Mouse (Mus musculus): ENCODE measurements at regions not wholly inside any gene's neighbourhood (a gene's known extent, or its start where the extent isn't known, plus 50 kb on each side); places are given as distances from the start of the nearest gene placed in this dataset.

DNA sequence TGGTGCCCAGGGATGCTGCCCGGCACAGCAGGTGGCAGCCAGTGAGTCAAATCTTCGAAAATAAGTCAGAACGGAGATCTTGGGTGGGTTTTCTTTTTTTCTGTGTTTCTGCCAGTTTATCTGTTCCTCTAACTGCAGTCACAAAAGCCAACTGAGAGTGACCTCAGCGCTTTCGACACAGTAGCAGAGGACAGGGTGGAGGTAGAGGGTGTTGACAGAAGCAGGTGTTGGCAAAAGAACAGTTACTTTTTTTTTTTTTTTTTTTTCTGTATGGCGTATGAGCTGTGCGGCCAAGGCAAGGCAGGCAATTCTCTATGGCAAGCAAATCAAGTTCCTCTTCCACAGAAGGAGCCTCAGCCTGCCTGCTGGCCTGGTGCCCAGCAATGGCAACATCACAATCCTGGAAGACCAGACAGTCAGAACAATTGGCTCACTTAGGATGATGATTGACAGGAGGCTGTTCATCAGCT, 93.6 kb downstream of the Foxb1 start:
- Histone ChIP-seq H3K27me3 (ENCODE audit: control insufficient read depth, insufficient read depth, low read depth, low read length) (peaks cover 11% of the 10 kb centered on the region), H3K4me3 (ENCODE audit: low read depth, low read length) (no peak overlapping the region), H3K9me3 (replicated peaks; ENCODE audit: control insufficient read depth, low read length, poor library complexity, severe bottlenecking) (no peaks in the 10 kb centered on the region), H3K27ac (ENCODE audit: low read length) (no peak overlapping the region), H3K36me3 (ENCODE audit: control insufficient read depth, insufficient read depth, low read length) (no peaks in the 10 kb centered on the region), H3K9ac (ENCODE audit: low read depth, low read length) (no peak overlapping the region), H3K4me1 (ENCODE audit: control insufficient read depth, insufficient read depth, low read length) (peaks cover 18% of the 10 kb centered on the region), H3K4me2 (ENCODE audit: low read length) (no peak overlapping the region)
- 57% methylated on average over 7 of the region's 7 CpGs for WGBS
- ATAC-seq: no peak

DNA sequence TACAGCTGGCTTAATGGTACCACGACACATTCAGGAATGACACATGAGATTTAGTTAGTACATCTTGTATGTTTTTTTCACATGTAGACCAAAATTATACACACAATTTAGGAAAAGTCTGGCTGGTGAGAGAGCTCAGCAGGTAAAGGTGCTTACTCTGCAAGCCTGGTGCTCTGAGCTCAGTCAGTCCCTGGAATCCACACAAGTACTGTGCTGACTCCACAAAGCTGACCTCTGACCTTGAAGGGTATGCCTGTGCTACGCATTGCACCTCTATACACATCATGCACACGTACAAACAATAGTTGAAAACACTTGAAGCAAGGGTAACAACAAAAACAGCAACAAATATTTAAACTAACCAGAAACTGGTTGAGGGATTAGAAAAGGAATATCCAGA, 96.5 kb downstream of the Foxb1 start:
- 90% methylated on average over 3 of the region's 3 CpGs for WGBS
- no peak overlapping the region for H3K27ac ChIP-seq (ENCODE audit: low read length)
- H3K36me3 ChIP-seq (ENCODE audit: control insufficient read depth, insufficient read depth, low read length): no peaks in the 10 kb centered on the region
- H3K9ac ChIP-seq (ENCODE audit: low read depth, low read length): no peak overlapping the region
- peaks cover 5% of the 10 kb centered on the region for H3K4me1 ChIP-seq (ENCODE audit: control insufficient read depth, insufficient read depth, low read length)
- no peak for ATAC-seq
- no peaks in the 10 kb centered on the region; the same call in 1 of the 2 replicates for H3K9me3 ChIP-seq (replicated peaks; ENCODE audit: control insufficient read depth, low read length, poor library complexity, severe bottlenecking)
- H3K4me2 ChIP-seq (ENCODE audit: low read length): no peak overlapping the region
- H3K27me3 ChIP-seq (ENCODE audit: control insufficient read depth, insufficient read depth, low read depth, low read length): peaks cover 10% of the 10 kb centered on the region
- no peak overlapping the region for H3K4me3 ChIP-seq (ENCODE audit: low read depth, low read length)

DNA sequence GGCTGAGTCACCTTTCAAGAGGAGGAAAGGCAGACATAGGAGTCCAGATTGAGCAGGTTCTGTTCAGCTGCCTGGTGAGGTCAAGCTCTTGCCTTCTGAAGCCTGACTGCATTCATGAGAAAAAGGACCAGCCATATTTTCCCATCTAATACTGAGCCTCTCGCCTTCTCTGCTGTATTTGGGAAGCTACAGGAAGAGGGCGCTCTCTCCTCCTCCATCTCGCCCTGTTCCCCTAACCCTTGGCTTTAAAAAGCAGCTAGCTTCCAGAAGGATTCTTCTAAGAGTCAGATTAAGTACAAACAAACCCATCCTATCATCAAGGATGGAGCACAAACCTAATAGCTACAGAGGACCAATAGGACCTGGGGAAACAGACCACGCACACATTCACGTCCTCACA, 98.3 kb downstream of the Foxb1 start:
- no peaks in the 10 kb centered on the region; the same call in 1 of the 2 replicates for H3K9me3 ChIP-seq (replicated peaks; ENCODE audit: control insufficient read depth, low read length, poor library complexity, severe bottlenecking)
- WGBS: 31% methylated on average over 5 of the region's 5 CpGs
- no peak overlapping the region for H3K4me3 ChIP-seq (ENCODE audit: low read depth, low read length)
- no peak overlapping the region for H3K4me2 ChIP-seq (ENCODE audit: low read length)
- no peaks in the 10 kb centered on the region for H3K27me3 ChIP-seq (ENCODE audit: control insufficient read depth, insufficient read depth, low read depth, low read length)
- no peak overlapping the region for H3K27ac ChIP-seq (ENCODE audit: low read length)
- no peaks in the 10 kb centered on the region for H3K36me3 ChIP-seq (ENCODE audit: control insufficient read depth, insufficient read depth, low read length)
- H3K9ac ChIP-seq (ENCODE audit: low read depth, low read length): no peak overlapping the region
- peaks cover 3% of the 10 kb centered on the region; the same call in 1 of the 2 replicates for H3K4me1 ChIP-seq (ENCODE audit: control insufficient read depth, insufficient read depth, low read length)
- no peak for ATAC-seq

DNA sequence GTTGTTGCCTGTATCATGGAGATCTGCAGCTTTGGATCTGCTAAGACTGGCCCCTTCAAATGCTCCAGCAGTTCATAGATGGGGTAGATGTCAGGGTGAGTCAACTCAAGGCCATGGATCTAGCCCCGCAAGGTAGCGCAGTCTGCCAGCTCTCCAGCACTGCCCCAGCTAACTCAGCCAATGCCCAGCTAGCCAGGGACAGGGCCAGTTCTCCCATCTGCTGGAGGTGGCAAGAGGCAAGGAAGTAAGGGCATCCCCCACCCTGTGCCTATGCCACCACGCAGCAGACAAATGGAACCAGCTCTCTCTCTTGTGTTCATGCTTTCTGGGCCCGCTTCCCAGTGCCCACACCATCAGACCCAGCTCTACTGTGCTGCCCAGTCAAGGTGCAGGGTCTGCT, 102.5 kb downstream of the Foxb1 start:
- Histone ChIP-seq H3K4me1 (ENCODE audit: control insufficient read depth, insufficient read depth, low read length) (no peaks in the 10 kb centered on the region), H3K9me3 (replicated peaks; ENCODE audit: control insufficient read depth, low read length, poor library complexity, severe bottlenecking) (no peaks in the 10 kb centered on the region; the same call in 1 of the 2 replicates), H3K36me3 (ENCODE audit: control insufficient read depth, insufficient read depth, low read length) (no peaks in the 10 kb centered on the region), H3K27me3 (ENCODE audit: control insufficient read depth, insufficient read depth, low read depth, low read length) (no peaks in the 10 kb centered on the region), H3K27ac (ENCODE audit: low read length) (no peak overlapping the region), H3K4me3 (ENCODE audit: low read depth, low read length) (no peak overlapping the region), H3K9ac (ENCODE audit: low read depth, low read length) (no peak overlapping the region), H3K4me2 (ENCODE audit: low read length) (no peak overlapping the region)
- WGBS: 88% methylated on average over 4 of the region's 4 CpGs
- ATAC-seq: no peak

DNA sequence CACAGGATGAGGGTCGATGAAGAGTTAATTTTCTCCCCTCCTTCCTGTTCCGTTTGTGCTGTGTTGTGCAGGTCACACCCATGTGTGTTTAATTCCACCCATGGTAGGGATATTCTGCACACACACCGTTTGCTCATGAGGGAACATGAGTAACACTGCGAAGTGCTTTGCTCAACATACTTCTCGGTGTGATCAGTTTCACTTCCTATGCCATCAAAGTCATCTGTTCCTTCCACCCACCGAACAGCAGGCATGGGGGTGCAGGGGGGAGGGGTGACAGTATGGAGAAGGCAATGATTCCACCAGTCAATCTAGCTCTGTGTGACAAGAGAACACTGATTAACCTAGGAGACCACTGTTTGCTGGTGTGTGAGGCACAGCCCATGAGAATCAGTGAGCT, 104.7 kb downstream of the Foxb1 start:
- Histone ChIP-seq H3K9me3 (replicated peaks; ENCODE audit: control insufficient read depth, low read length, poor library complexity, severe bottlenecking) (no peaks in the 10 kb centered on the region; the same call in 1 of the 2 replicates), H3K9ac (ENCODE audit: low read depth, low read length) (no peak overlapping the region), H3K36me3 (ENCODE audit: control insufficient read depth, insufficient read depth, low read length) (no peaks in the 10 kb centered on the region), H3K4me2 (ENCODE audit: low read length) (no peak overlapping the region), H3K27me3 (ENCODE audit: control insufficient read depth, insufficient read depth, low read depth, low read length) (no peaks in the 10 kb centered on the region), H3K27ac (ENCODE audit: low read length) (no peak overlapping the region), H3K4me3 (ENCODE audit: low read depth, low read length) (no peak overlapping the region), H3K4me1 (ENCODE audit: control insufficient read depth, insufficient read depth, low read length) (no peaks in the 10 kb centered on the region)
- WGBS: 82% methylated on average over 6 of the region's 6 CpGs
- ATAC-seq: no peak

DNA sequence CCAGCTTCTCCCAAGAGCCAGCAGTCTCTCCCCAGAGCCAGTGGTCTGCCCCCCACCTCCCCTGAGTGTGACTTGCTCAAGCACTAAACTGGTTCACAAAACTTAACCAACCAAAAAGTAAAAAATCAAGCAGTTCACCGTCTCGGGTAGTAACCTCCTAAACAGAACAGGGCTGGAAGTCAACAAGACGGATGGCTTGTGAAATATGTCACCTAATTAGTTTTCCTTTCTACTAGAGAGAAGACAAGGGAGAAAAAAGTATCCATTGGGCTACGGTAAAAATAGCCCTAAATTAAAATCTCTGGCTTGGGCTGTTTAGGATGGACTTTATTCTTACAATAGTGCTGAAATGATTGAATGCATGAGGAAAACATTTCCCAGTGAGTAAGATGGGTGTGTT, 108.6 kb downstream of the Foxb1 start:
- WGBS: 91% methylated on average over 4 of the region's 4 CpGs
- no peak for ATAC-seq
- no peak overlapping the region for H3K9ac ChIP-seq (ENCODE audit: low read depth, low read length)
- no peak overlapping the region for H3K4me2 ChIP-seq (ENCODE audit: low read length)
- H3K4me1 ChIP-seq (ENCODE audit: control insufficient read depth, insufficient read depth, low read length): no peaks in the 10 kb centered on the region
- no peak overlapping the region for H3K4me3 ChIP-seq (ENCODE audit: low read depth, low read length)
- no peaks in the 10 kb centered on the region for H3K27me3 ChIP-seq (ENCODE audit: control insufficient read depth, insufficient read depth, low read depth, low read length)
- H3K9me3 ChIP-seq (replicated peaks; ENCODE audit: control insufficient read depth, low read length, poor library complexity, severe bottlenecking): no peaks in the 10 kb centered on the region
- no peaks in the 10 kb centered on the region for H3K36me3 ChIP-seq (ENCODE audit: control insufficient read depth, insufficient read depth, low read length)
- no peak overlapping the region for H3K27ac ChIP-seq (ENCODE audit: low read length)

DNA sequence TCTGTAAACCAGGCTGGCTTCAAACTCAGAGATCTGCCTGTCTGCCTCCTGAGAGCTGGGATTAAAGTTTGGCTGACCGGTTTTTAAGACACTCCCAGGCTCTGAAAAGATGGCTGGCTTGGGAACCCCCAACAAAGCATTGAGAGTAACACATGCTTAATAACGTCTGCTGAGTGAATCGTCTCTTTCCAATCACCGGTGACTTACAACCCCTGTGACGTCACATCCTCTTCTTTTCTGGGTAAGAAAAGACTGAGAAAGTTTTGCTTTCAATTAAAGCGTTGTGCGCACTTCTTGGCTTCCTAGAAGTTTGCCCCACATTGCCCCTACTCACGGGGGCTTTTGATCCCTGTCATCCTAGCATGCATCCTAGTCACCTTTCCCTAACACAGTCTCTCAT, 109.1 kb downstream of the Foxb1 start:
- Histone ChIP-seq H3K27me3 (ENCODE audit: control insufficient read depth, insufficient read depth, low read depth, low read length) (no peaks in the 10 kb centered on the region), H3K4me2 (ENCODE audit: low read length) (no peak overlapping the region), H3K36me3 (ENCODE audit: control insufficient read depth, insufficient read depth, low read length) (no peaks in the 10 kb centered on the region), H3K4me3 (ENCODE audit: low read depth, low read length) (no peak overlapping the region), H3K4me1 (ENCODE audit: control insufficient read depth, insufficient read depth, low read length) (no peaks in the 10 kb centered on the region), H3K9me3 (replicated peaks; ENCODE audit: control insufficient read depth, low read length, poor library complexity, severe bottlenecking) (no peaks in the 10 kb centered on the region), H3K9ac (ENCODE audit: low read depth, low read length) (no peak overlapping the region), H3K27ac (ENCODE audit: low read length) (no peak overlapping the region)
- WGBS: 67% methylated on average over 8 of the region's 8 CpGs
- no peak for ATAC-seq

DNA sequence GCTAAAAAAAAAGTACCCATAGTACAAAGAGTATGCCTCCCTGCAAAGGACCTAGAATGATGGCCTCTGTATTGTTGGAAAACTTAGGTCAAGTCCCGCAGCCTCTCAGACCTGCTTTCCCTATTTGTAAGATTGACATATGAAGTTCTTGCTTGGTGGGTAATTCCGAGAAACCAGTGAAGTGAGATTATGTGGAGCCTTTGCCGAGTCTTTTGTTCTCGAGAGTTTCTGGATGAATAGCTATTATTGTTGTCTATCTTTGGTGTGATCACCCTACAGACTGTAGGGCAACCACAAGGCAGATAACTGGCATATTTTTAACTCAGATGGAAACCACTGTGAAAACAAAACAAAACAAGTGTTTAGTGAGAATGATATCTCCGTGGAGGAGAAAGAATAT, 118.1 kb downstream of the Foxb1 start:
- Histone ChIP-seq H3K9ac (ENCODE audit: low read depth, low read length) (no peak overlapping the region), H3K27me3 (ENCODE audit: control insufficient read depth, insufficient read depth, low read depth, low read length) (no peaks in the 10 kb centered on the region), H3K27ac (ENCODE audit: low read length) (no peak overlapping the region), H3K4me2 (ENCODE audit: low read length) (no peak overlapping the region), H3K36me3 (ENCODE audit: control insufficient read depth, insufficient read depth, low read length) (no peaks in the 10 kb centered on the region), H3K4me1 (ENCODE audit: control insufficient read depth, insufficient read depth, low read length) (no peaks in the 10 kb centered on the region), H3K9me3 (replicated peaks; ENCODE audit: control insufficient read depth, low read length, poor library complexity, severe bottlenecking) (no peaks in the 10 kb centered on the region), H3K4me3 (ENCODE audit: low read depth, low read length) (no peak overlapping the region)
- ATAC-seq: no peak
- WGBS: 53% methylated on average over 5 of the region's 5 CpGs

DNA sequence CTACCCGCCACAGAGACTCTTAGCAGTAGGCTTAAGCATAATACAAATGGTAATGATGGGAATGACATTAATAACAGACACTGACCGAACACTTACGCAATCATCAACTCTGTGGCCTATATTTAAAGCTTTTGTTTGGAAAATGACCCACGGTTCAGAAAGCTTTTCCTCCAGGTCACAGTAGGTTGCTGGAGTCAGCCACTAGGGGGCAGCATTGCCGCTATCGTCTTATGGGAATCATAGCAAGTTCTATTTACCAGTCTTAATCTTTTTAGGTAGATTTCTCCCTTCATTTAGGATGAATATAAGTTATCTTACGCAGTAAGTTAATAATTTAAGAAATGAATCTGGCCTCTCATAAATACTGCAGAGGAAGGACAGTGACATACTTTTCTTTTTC, 137.4 kb downstream of the Foxb1 start:
- ATAC-seq: no peak

More for the DNA sequence above, 137.4 kb downstream of the Foxb1 start:
- Histone ChIP-seq H3K36me3 (ENCODE audit: control insufficient read depth, insufficient read depth, low read length) (no peaks in the 10 kb centered on the region), H3K27me3 (ENCODE audit: control insufficient read depth, insufficient read depth, low read depth, low read length) (no peaks in the 10 kb centered on the region), H3K4me3 (ENCODE audit: low read depth, low read length) (no peak overlapping the region), H3K9me3 (replicated peaks; ENCODE audit: control insufficient read depth, low read length, poor library complexity, severe bottlenecking) (no peaks in the 10 kb centered on the region), H3K4me2 (ENCODE audit: low read length) (no peak overlapping the region), H3K4me1 (ENCODE audit: control insufficient read depth, insufficient read depth, low read length) (peaks cover 5% of the 10 kb centered on the region; the same call in 1 of the 2 replicates), H3K9ac (ENCODE audit: low read depth, low read length) (no peak overlapping the region), H3K27ac (ENCODE audit: low read length) (no peak overlapping the region)
- 12% methylated on average over 7 of the region's 7 CpGs for WGBS

All from midbrain, embryonic 16.5 days (tissue).